Mouse (Mus musculus): ENCODE measurements around the gene Dirc2. TPM values are rescaled to one million over a fixed set of nuclear protein-coding genes. Genes with fewer than 3 reads are reported as not detected.

The Dirc2 gene
- polyA plus RNA-seq, 1 experiment from 2014 or later: 40.1 TPM

DNA sequence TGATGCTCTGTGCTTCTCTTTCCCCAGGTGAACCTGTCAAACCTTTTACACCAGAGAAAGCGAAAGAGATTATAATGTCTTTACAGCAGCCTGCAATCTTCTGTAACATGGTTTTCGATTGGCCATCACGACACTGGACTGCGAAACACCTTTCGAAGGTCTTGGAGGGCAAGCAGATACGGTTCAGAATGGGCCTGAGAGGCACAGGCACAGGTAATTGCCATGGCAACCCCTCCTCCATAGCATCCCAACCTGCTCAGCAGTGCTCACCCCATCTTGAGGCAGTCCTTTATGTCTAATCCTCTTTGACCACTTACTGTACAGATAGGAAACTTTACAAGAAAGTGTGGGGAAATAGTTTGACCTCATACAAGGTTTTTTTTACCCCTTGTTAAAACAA lies 18.0 kb upstream of the Dirc2 start:
- H3K4me3 ChIP-seq: no peak overlapping the region
- H3K9me3 ChIP-seq: no peaks in the 10 kb centered on the region
- no peaks in the 10 kb centered on the region for H3K27me3 ChIP-seq
- H3K27ac ChIP-seq (replicated peaks): no peak overlapping the region
- H3K4me1 ChIP-seq: peaks cover 3% of the 10 kb centered on the region; the same call in 1 of the 2 replicates
- H3K36me3 ChIP-seq: peaks cover 18% of the 10 kb centered on the region
- no peak for ATAC-seq (replicated peaks)
- 76% methylated on average over 6 of the region's 6 CpGs for WGBS
- H3K4me2 ChIP-seq (replicated peaks): no peak overlapping the region
- no peak overlapping the region for H3K9ac ChIP-seq (replicated peaks)

DNA sequence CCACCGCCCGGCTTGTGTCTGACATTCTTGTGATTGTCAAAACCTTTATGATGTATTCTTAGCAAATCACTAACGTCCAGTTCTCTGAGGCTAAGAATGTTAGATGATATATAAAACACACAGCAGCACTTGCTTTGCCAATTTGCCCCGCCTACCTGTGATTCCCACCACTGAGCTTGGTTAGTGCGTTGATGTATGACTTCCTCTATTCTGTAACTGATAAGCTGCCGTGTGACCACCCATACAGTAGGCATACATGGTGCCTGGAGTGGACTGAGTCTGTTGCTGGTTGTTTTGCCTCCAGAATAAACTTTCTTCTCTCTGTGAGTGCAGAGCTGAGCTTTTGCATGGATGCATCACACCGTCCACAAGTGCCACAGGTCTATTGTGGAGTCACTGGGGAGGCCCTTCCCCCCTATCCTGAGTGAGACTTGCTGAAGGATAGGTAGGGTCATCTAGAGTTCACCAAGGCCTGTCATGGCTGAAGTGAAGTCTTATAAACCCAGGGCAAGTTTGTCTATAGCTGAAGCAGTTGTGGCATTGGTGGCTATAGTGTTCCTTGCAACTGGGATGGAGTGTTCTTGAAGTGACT lies 15.1 kb upstream of the Dirc2 start:
- ATAC-seq (replicated peaks): no peak
- WGBS: 87% methylated on average over 7 of the region's 7 CpGs

DNA sequence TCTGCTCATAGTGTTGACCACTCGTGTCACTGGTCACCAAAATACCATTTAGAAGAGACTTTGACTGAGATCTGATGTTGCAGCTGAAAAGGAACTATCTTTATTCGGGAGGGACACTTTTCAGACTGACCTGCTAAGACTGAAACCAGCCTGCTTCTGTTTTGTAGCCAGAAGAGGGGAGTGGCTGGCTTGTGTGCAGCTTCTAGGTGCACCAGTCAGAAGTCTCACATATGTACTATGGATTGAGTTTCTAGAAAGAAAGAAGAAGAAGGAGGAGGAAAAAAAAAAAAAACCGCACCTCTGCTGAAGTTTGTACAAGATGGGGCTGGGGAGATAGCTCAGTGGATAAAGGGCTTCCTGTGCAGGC lies 14.0 kb upstream of the Dirc2 start:
- Histone ChIP-seq H3K4me2 (replicated peaks) (no peak overlapping the region), H3K9ac (replicated peaks) (no peak overlapping the region), H3K27me3 (no peaks in the 10 kb centered on the region), H3K36me3 (peaks cover 6% of the 10 kb centered on the region), H3K27ac (replicated peaks) (no peak overlapping the region), H3K9me3 (no peaks in the 10 kb centered on the region), H3K4me1 (peaks cover 3% of the 10 kb centered on the region; the same call in 1 of the 2 replicates), H3K4me3 (no peak overlapping the region)
- no peak for ATAC-seq (replicated peaks)
- 91% methylated on average over 3 of the region's 3 CpGs for WGBS

More for the DNA sequence above, 15.1 kb upstream of the Dirc2 start:
- Histone ChIP-seq H3K4me1 (peaks cover 3% of the 10 kb centered on the region; the same call in 1 of the 2 replicates), H3K27ac (replicated peaks) (no peak overlapping the region), H3K27me3 (no peaks in the 10 kb centered on the region), H3K9me3 (no peaks in the 10 kb centered on the region), H3K4me3 (no peak overlapping the region), H3K36me3 (peaks cover 12% of the 10 kb centered on the region), H3K4me2 (replicated peaks) (no peak overlapping the region), H3K9ac (replicated peaks) (no peak overlapping the region)

DNA sequence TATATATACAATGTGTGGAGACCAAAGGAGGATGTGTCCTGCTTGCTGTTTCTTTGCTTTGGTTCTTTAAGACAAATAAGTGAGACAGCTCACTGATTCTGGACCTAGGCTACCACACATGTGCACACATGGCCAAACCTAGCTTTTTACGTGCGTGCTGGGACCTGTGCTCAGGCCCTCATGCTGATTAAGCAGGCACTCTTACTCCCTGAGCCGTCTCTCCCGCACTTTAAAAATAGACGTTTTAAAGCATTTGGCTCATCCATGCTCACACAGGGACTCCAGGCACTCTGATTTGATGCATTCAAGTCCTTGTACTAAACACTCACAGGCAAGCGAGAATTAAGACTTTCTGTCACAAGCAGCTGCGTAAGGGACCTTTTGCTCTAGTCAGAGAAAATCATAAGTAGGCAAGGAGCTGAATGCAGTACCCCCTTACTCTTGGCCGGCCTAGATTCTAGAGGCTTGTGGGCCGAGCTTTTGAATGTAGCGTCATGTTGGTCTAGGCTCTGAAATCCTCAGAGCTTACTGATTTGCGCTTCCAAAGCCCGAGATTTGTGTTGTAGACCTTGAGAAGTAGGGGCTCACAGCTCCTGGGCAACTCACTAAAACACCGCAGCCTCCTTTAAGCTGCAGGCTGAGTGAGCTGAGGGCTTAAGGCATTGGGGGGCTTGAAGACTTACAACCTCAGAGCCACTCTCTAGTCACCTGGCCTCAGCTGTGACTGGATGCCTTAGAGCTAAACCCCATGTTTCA lies 13.5 kb upstream of the Dirc2 start:
- H3K4me3 ChIP-seq: no peak overlapping the region
- ATAC-seq (replicated peaks): no peak
- no peak overlapping the region for H3K27ac ChIP-seq (replicated peaks)
- 85% methylated on average over 13 of the region's 13 CpGs for WGBS
- H3K4me1 ChIP-seq: peaks cover 2% of the 10 kb centered on the region; the same call in 1 of the 2 replicates
- H3K9ac ChIP-seq (replicated peaks): no peak overlapping the region
- H3K9me3 ChIP-seq: no peaks in the 10 kb centered on the region
- peaks cover 2% of the 10 kb centered on the region for H3K36me3 ChIP-seq
- H3K4me2 ChIP-seq (replicated peaks): no peak overlapping the region
- H3K27me3 ChIP-seq: no peaks in the 10 kb centered on the region

DNA sequence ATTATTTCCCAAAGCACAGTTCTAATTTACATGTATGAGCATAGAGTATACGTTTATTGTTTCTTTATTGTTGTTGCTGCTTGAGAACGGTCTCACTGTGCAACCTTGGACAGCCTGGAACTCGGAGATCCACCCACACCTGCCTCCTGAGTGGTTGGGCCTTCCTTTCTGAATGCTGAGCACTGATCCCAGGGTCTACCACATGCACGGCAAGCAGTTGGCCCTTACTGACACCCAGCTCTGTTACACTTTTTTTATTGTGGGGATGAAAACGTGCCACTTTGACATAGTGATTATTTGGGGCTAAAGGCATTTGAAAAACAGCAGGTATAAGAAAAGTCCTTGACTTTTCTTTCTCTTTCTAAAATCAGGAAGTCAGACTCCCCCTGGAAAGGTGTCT lies 12.5 kb upstream of the Dirc2 start:
- 85% methylated on average over 5 of the region's 5 CpGs for WGBS
- no peak for ATAC-seq (replicated peaks)
- no peaks in the 10 kb centered on the region for H3K36me3 ChIP-seq

DNA sequence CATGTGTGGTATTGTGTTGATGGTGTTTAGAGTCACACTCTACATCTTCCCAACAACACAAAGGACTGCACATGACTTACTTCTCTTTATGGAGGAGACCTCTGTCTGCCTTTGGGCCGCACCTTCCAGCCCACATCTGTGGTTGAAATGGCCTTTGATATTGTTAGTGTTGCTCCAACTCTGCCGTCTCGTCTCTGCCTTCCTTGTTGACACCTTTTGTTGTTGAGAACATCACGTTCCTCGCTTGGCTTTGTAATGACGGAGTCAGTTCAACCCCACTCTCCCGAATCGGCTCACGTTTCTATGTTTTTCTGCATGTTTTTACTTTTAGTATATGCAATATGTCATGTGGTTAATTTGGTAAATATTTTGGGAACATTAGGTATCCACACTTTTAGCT lies 11.9 kb upstream of the Dirc2 start:
- Histone ChIP-seq H3K4me2 (replicated peaks) (no peak overlapping the region), H3K27me3 (no peaks in the 10 kb centered on the region), H3K4me3 (no peak overlapping the region), H3K4me1 (no peaks in the 10 kb centered on the region), H3K9me3 (no peaks in the 10 kb centered on the region), H3K36me3 (no peaks in the 10 kb centered on the region), H3K27ac (replicated peaks) (no peak overlapping the region), H3K9ac (replicated peaks) (no peak overlapping the region)
- 89% methylated on average over 9 of the region's 9 CpGs for WGBS
- ATAC-seq (replicated peaks): no peak

More for the DNA sequence above, 12.5 kb upstream of the Dirc2 start:
- Histone ChIP-seq H3K4me1 (no peaks in the 10 kb centered on the region), H3K27ac (replicated peaks) (no peak overlapping the region), H3K9me3 (no peaks in the 10 kb centered on the region), H3K4me3 (no peak overlapping the region), H3K27me3 (no peaks in the 10 kb centered on the region), H3K9ac (replicated peaks) (no peak overlapping the region), H3K4me2 (replicated peaks) (no peak overlapping the region)

DNA sequence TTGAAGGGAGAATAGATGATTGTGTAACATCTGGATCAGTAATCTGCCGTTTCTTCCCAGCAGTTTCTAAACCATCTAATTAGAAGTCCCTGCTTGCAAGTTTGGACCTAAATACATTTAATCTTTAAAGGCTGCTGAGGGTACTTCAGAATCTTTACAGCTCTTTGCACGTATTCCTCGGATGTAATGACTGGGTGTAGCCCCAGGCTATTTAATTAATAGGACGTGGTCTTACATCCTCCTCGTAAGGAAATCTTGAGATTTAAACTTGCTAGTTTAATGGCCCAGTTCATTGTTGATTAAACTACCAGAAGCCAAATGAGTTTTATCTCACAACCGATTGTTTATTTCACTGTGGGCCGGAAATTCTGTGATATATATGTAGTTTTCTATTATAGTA lies 10.5 kb upstream of the Dirc2 start:
- H3K9ac ChIP-seq (replicated peaks): no peak overlapping the region
- no peaks in the 10 kb centered on the region for H3K9me3 ChIP-seq
- no peak overlapping the region for H3K4me2 ChIP-seq (replicated peaks)
- 50% methylated on average over 7 of the region's 7 CpGs for WGBS
- H3K27me3 ChIP-seq: no peaks in the 10 kb centered on the region
- H3K4me1 ChIP-seq: no peaks in the 10 kb centered on the region
- no peaks in the 10 kb centered on the region for H3K36me3 ChIP-seq
- no peak for ATAC-seq (replicated peaks)
- no peak overlapping the region for H3K4me3 ChIP-seq
- H3K27ac ChIP-seq (replicated peaks): no peak overlapping the region

DNA sequence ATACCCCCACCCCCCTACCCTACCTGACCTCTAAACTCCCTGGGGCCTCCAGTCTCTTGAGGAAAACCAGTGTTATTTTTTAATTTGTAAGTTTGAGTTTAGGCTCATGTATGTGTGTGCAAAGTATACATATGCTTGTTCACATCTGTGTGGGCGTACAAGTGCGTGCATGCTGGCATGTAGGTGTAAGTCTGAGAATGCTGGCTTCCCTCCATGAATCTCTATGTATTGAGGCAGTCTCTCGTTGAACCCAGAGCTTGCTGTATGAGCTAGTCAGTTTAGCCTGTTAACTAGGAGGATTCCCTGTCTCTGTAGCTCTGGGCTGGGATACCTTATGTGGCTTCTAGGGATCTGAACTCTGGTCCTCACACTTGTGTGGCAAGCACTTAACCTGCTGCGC lies 8.6 kb upstream of the Dirc2 start:
- no peak overlapping the region for H3K4me2 ChIP-seq (replicated peaks)
- no peaks in the 10 kb centered on the region for H3K36me3 ChIP-seq
- no peak overlapping the region for H3K4me3 ChIP-seq
- no peaks in the 10 kb centered on the region for H3K27me3 ChIP-seq
- H3K4me1 ChIP-seq: no peaks in the 10 kb centered on the region
- H3K27ac ChIP-seq (replicated peaks): no peak overlapping the region
- no peaks in the 10 kb centered on the region for H3K9me3 ChIP-seq
- ATAC-seq (replicated peaks): no peak
- 95% methylated on average over 4 of the region's 4 CpGs for whole genome bisulfite sequencing
- no peak overlapping the region for H3K9ac ChIP-seq (replicated peaks)

DNA sequence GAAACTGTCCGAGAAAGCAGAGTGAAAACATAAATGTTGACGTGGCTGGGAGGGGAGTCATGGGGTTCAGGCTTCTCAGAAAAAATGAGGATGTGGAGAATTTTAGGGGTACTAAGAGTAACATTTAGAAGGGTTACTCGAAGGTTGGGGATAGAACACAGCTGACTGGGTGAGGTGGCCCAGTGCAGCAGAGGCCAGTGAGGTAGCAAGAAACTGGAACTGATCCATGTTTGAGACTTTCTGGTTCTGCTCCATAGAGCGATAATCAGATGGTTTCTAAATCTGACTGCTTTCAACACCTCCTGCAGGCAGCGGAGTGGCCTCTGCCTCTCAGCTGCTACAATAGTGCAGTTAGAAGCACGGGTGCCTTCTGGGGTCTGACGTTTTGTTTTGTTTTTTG lies 7.6 kb upstream of the Dirc2 start:
- Histone ChIP-seq H3K4me3 (no peak overlapping the region), H3K4me2 (replicated peaks) (no peak overlapping the region), H3K27me3 (no peaks in the 10 kb centered on the region), H3K27ac (replicated peaks) (no peak overlapping the region), H3K9me3 (no peaks in the 10 kb centered on the region), H3K36me3 (no peaks in the 10 kb centered on the region), H3K9ac (replicated peaks) (no peak overlapping the region), H3K4me1 (peaks cover 8% of the 10 kb centered on the region; the same call in 1 of the 2 replicates)
- WGBS: 92% methylated on average over 7 of the region's 7 CpGs
- ATAC-seq (replicated peaks): no peak

DNA sequence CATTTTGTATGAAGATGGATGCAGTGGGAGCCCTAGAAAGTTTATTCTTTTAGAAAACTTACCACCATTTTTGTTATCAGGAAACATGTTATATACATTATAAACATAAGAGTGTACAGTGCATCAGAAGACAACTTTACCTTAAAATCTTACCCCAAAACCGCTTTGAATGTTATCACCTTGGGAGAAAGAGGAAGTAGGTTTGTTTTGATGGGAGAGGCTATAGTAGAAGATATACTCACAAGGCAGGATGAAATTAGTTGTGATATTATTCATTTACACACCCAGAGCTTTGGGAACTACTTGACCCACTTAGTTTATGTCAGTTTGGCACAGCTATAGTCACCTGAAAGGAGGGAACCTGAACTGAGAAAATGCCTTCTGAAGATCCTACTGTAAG lies 6.7 kb upstream of the Dirc2 start:
- H3K4me2 ChIP-seq (replicated peaks): no peak overlapping the region
- no peak overlapping the region for H3K9ac ChIP-seq (replicated peaks)
- no peak for ATAC-seq (replicated peaks)
- H3K4me3 ChIP-seq: no peak overlapping the region
- no peaks in the 10 kb centered on the region for H3K9me3 ChIP-seq
- no peaks in the 10 kb centered on the region for H3K36me3 ChIP-seq
- H3K27ac ChIP-seq (replicated peaks): no peak overlapping the region
- no peaks in the 10 kb centered on the region for H3K27me3 ChIP-seq
- 88% methylated on average over 1 of the region's 1 CpGs for WGBS
- peaks cover 17% of the 10 kb centered on the region for H3K4me1 ChIP-seq

DNA sequence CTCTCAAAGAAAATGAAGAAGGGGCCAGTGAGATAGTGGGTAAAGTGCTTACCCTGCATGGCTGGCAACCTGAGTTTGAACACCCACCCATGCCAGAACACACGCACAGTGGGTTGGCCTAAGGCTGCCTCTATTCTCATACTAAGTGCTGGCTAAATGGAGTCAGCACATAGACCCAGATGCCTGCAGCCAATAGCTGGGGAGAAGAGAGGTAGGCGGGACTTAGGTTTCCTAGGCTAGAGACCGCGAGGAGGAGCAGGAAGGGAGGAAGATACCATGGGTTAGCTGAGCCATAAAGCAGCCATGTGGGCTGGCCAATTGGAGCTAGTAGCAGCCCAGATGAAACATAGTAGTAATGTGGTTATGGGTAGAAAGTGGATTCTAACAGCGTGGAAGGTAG lies 3.4 kb upstream of the Dirc2 start:
- Histone ChIP-seq H3K27me3 (no peaks in the 10 kb centered on the region), H3K9me3 (no peaks in the 10 kb centered on the region), H3K4me2 (replicated peaks) (no peak overlapping the region), H3K36me3 (no peaks in the 10 kb centered on the region), H3K4me3 (no peak overlapping the region), H3K27ac (replicated peaks) (no peak overlapping the region), H3K4me1 (peaks cover 37% of the 10 kb centered on the region), H3K9ac (replicated peaks) (no peak overlapping the region)
- WGBS: 97% methylated on average over 5 of the region's 5 CpGs
- ATAC-seq (replicated peaks): no peak

DNA sequence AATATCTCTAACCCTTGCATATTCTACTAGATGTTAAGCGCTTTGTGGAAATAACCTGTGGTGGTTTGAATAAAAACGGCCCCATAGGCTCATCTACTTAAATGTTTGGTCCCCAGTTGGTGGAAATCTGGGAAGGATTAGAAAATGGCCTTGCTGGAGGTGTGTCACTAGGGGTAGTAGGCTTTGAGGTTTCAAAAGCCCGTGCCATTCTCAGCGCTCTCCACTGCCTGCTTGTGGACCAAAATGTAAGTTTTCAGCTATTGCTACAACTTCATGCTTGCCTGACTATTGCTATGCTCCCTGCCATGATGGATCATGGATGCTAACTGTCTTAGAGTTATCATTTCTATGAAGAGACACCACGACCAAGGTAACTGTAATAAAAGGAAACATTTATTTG lies 2.5 kb upstream of the Dirc2 start:
- no peak overlapping the region for H3K4me3 ChIP-seq
- ATAC-seq (replicated peaks): no peak
- H3K27ac ChIP-seq (replicated peaks): no peak overlapping the region
- no peak overlapping the region for H3K9ac ChIP-seq (replicated peaks)
- no peaks in the 10 kb centered on the region for H3K9me3 ChIP-seq
- H3K4me2 ChIP-seq (replicated peaks): peak overlapping the region; percentile 85
- WGBS: 89% methylated on average over 5 of the region's 5 CpGs
- H3K27me3 ChIP-seq: no peaks in the 10 kb centered on the region
- no peaks in the 10 kb centered on the region for H3K36me3 ChIP-seq
- peaks cover 42% of the 10 kb centered on the region for H3K4me1 ChIP-seq

DNA sequence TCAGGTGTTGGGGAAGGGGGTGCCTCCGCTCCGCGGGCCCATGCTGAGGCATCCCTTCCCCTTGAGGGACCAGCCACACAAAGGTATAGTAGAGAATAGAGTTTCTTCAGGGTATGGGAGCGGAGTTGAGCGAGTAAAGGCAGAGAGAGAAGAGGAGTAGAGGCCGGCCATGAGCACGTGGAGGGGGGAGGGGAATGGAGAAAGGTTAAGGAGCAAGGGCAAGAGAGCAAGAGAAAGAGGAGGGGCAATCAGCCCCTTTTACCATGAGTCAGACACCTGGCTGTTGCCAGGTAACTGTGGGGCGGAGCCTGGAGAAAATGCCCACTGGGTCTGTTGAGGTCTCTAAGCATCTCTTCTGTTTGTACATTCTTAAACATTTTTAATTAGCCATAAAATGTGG lies 2.0 kb upstream of the Dirc2 start:
- ATAC-seq (replicated peaks): no peak
- peak overlapping the region; percentile 95; the same call in 1 of the 2 replicates for H3K9ac ChIP-seq (replicated peaks)
- 17% methylated on average over 8 of the region's 8 CpGs for WGBS

More for the DNA sequence above, 2.0 kb upstream of the Dirc2 start:
- Histone ChIP-seq H3K27ac (replicated peaks) (no peak overlapping the region), H3K4me1 (peaks cover 42% of the 10 kb centered on the region), H3K36me3 (no peaks in the 10 kb centered on the region), H3K9me3 (no peaks in the 10 kb centered on the region), H3K4me3 (peak overlapping the region; percentile 79), H3K4me2 (replicated peaks) (peak overlapping the region; percentile 85), H3K27me3 (no peaks in the 10 kb centered on the region)

Measured in forebrain, embryonic 15.5 days (tissue).